Mouse (Mus musculus) MEL (cell line): ENCODE measurements at regions not wholly inside any gene's neighbourhood (a gene's known extent, or its start where the extent isn't known, plus 50 kb on each side); places are given as distances from the start of the nearest gene placed in this dataset.

Experiments
- DNase-seq: peaks from one replicate; pipeline ENCODE4 v3.0.0; 2011; ENCODE audit warnings: low read depth, low spot score
- H3K27ac ChIP-seq: 2 replicates; pipeline ENCODE4 v1.5.1; 2012; ENCODE audit warnings: low read depth, mild to moderate bottlenecking, control low read depth, low read length, moderate library complexity; ENCODE audit not compliant: control insufficient read depth
- H3K27me3 ChIP-seq, 2 experiments: fragments of 150-350 bp in 1 of 2; sonication (generic) in 1 of 2; 2 replicates each; pipeline ENCODE4 v1.6.1; 2012; ENCODE audit warnings: low read length in 2 of 2, mild to moderate bottlenecking in 2 of 2, improper control_type of control experiment in 1 of 2, moderate library complexity in 1 of 2; ENCODE audit not compliant: insufficient read depth in 2 of 2, control insufficient read depth in 1 of 2
- H3K36me3 ChIP-seq, 2 experiments: 2 replicates each; pipeline ENCODE4 v1.6.1; 2012 to 2014; ENCODE audit warnings: low read length in 2 of 2, improper control_type of control experiment in 1 of 2, inconsistent platforms in 1 of 2, mild to moderate bottlenecking in 1 of 2; ENCODE audit not compliant: insufficient read depth in 2 of 2, control insufficient read depth in 1 of 2
- H3K4me1 ChIP-seq, 2 experiments: fragments of 150-350 bp in 1 of 2; sonication (generic) in 1 of 2; 2 replicates each; pipeline ENCODE4 v1.6.1; 2012; ENCODE audit warnings: low read length in 2 of 2, improper control_type of control experiment in 1 of 2, mild to moderate bottlenecking in 1 of 2; ENCODE audit not compliant: insufficient read depth in 2 of 2, control insufficient read depth in 1 of 2
- H3K4me3 ChIP-seq, 2 experiments: fragments of 150-350 bp in 1 of 2; sonication (generic) in 1 of 2; 2 replicates each; pipeline ENCODE4 v1.5.1; 2012; ENCODE audit warnings: low read depth in 2 of 2, low read length in 2 of 2, mild to moderate bottlenecking in 2 of 2, moderate library complexity in 2 of 2, control low read depth in 1 of 2, improper control_type of control experiment in 1 of 2; ENCODE audit not compliant: control insufficient read depth in 1 of 2, insufficient read depth in 1 of 2
- H3K79me2 ChIP-seq: 2 replicates; pipeline ENCODE4 v1.6.1; 2012; ENCODE audit warnings: mild to moderate bottlenecking, low read length, moderate library complexity; ENCODE audit not compliant: control insufficient read depth, poor library complexity, insufficient read depth
- H3K9ac ChIP-seq: 2 replicates; pipeline ENCODE4 v1.6.1; 2012; ENCODE audit warnings: low read depth, mild to moderate bottlenecking, control low read depth, low read length, moderate library complexity; ENCODE audit not compliant: control insufficient read depth, poor library complexity, severe bottlenecking
- H3K9me3 ChIP-seq: fragments of 150-350 bp; sonication (generic); replicated peaks from 2 replicates; pipeline ENCODE4 v1.6.1; 2012; ENCODE audit warnings: mild to moderate bottlenecking, low read length, improper control_type of control experiment, moderate library complexity; ENCODE audit not compliant: insufficient read depth
- CHD2 ChIP-seq: IDR thresholded peaks from 2 replicates; pipeline ENCODE4 v1.6.1; 2011; ENCODE audit warnings: low read length, improper control_type of control experiment
- E2F4 ChIP-seq: IDR thresholded peaks from 2 replicates; pipeline ENCODE4 v1.6.1; 2011; ENCODE audit warnings: low read depth, low read length, improper control_type of control experiment, borderline replicate concordance
- ELF1 ChIP-seq: IDR thresholded peaks from 2 replicates; pipeline ENCODE4 v1.6.1; 2014; ENCODE audit warnings: low read depth, mild to moderate bottlenecking, inconsistent platforms, low read length, improper control_type of control experiment, moderate library complexity
- GABPA ChIP-seq: IDR thresholded peaks from 2 replicates; pipeline ENCODE4 v1.6.1; 2012; ENCODE audit warnings: low read depth, mild to moderate bottlenecking, inconsistent platforms, low read length, improper control_type of control experiment, moderate library complexity
- HCFC1 ChIP-seq: IDR thresholded peaks from 2 replicates; pipeline ENCODE4 v1.6.1; 2012; ENCODE audit warnings: low read depth, mild to moderate bottlenecking, inconsistent platforms, low read length, improper control_type of control experiment, moderate library complexity
- MAFK ChIP-seq: IDR thresholded peaks from 2 replicates; pipeline ENCODE4 v1.6.1; 2011; ENCODE audit warnings: low read depth, mild to moderate bottlenecking, low read length, improper control_type of control experiment, borderline replicate concordance
- NELFE ChIP-seq: IDR thresholded peaks from 2 replicates; pipeline ENCODE4 v1.6.1; 2011; ENCODE audit warnings: low read depth, low read length, improper control_type of control experiment
- RCOR1 ChIP-seq: IDR thresholded peaks from 2 replicates; pipeline ENCODE4 v1.6.1; 2012; ENCODE audit warnings: low read depth, mild to moderate bottlenecking, inconsistent platforms, low read length, improper control_type of control experiment
- SIN3A ChIP-seq: IDR thresholded peaks from 2 replicates; pipeline ENCODE4 v1.6.1; 2012; ENCODE audit warnings: low read length, improper control_type of control experiment, inconsistent platforms
- TAL1 ChIP-seq: IDR thresholded peaks from 2 replicates; pipeline ENCODE4 v1.6.1; 2012; ENCODE audit warnings: mild to moderate bottlenecking, inconsistent platforms, low read length, moderate library complexity, mixed read lengths
- TCF12 ChIP-seq: IDR thresholded peaks from 2 replicates; pipeline ENCODE4 v1.6.1; 2014; ENCODE audit warnings: low read depth, mild to moderate bottlenecking, inconsistent platforms, low read length, improper control_type of control experiment, moderate library complexity
- UBTF ChIP-seq: IDR thresholded peaks from 2 replicates; pipeline ENCODE4 v1.6.1; 2012; ENCODE audit warnings: low read depth, mild to moderate bottlenecking, inconsistent platforms, low read length, improper control_type of control experiment, moderate library complexity, borderline replicate concordance; ENCODE audit not compliant: insufficient read depth
- ZC3H11A ChIP-seq: IDR thresholded peaks from 2 replicates; pipeline ENCODE4 v1.6.1; 2012; ENCODE audit warnings: low read depth, mild to moderate bottlenecking, inconsistent platforms, low read length, improper control_type of control experiment
- ZKSCAN1 ChIP-seq: IDR thresholded peaks from 2 replicates; pipeline ENCODE4 v1.6.1; 2012; ENCODE audit warnings: low read depth, mild to moderate bottlenecking, inconsistent platforms, low read length, improper control_type of control experiment, moderate library complexity
- ZNF384 ChIP-seq: IDR thresholded peaks from 2 replicates; pipeline ENCODE4 v1.6.1; 2012; ENCODE audit warnings: low read depth, mild to moderate bottlenecking, inconsistent platforms, low read length, improper control_type of control experiment

- no peaks in the 10 kb centered on the region for H3K36me3 ChIP-seq
- H3K9ac ChIP-seq: no peak overlapping the region
- no peaks in the 10 kb centered on the region for H3K79me2 ChIP-seq
- H3K27ac ChIP-seq: no peak overlapping the region
- TF ChIP-seq RCOR1: no peak
- TF ChIP-seq TAL1: no peak
- no peak for TF ChIP-seq ELF1
- no peak for TF ChIP-seq MAFK
- TF ChIP-seq SIN3A: no peak
- no peak for TF ChIP-seq UBTF
- no peak for TF ChIP-seq GABPA
- TF ChIP-seq ZNF384: no peak
- no peak for TF ChIP-seq ZKSCAN1
- no peak for TF ChIP-seq NELFE
- no peak for TF ChIP-seq E2F4
- no peak for TF ChIP-seq CHD2
- TF ChIP-seq TCF12: no peak
- no peak for TF ChIP-seq ZC3H11A
- no peak for TF ChIP-seq HCFC1
- peaks cover 0 to 7% of the 10 kb centered on the region in 2 experiments; a peak in 2 of 4 replicates for H3K27me3 ChIP-seq
- no peak overlapping the region for H3K4me3 ChIP-seq
- H3K9me3 ChIP-seq: no peaks in the 10 kb centered on the region
- no peak for DNase-seq
- H3K4me1 ChIP-seq: no peaks in the 10 kb centered on the region
Measured at GRCm38 (mm10) chr3:103518624-103519023, 56.4 kb upstream of the Syt6 start.
